Mouse (Mus musculus) limb, embryonic 14.5 days (tissue): ENCODE measurements at regions not wholly inside any gene's neighbourhood (a gene's known extent, or its start where the extent isn't known, plus 50 kb on each side); places are given as distances from the start of the nearest gene placed in this dataset.

ENCODE experiments used
- ATAC-seq: fragments of 200-750 bp; cut with Nextera tagmentation; 2 replicates; pipeline ENCODE4 v1.8.0; 2017; ENCODE audit warnings: low read depth, moderate number of reproducible peaks, moderate TSS enrichment; ENCODE audit not compliant: low FRiP score
- DNase-seq: peaks from one replicate; pipeline ENCODE4 v3.0.0-alpha.2; 2015; ENCODE audit warnings: low spot score
- H3K27ac ChIP-seq: fragments of 300-500 bp; sonication (generic); replicated peaks from 2 replicates; pipeline ENCODE4 v1.5.1; 2014; ENCODE audit warnings: low read depth, mild to moderate bottlenecking, low read length, moderate library complexity, mixed read lengths
- H3K27me3 ChIP-seq: fragments of 300-500 bp; sonication (generic); 2 replicates; pipeline ENCODE4 v1.6.1; 2014; ENCODE audit warnings: low read length, mixed read lengths; ENCODE audit not compliant: control insufficient read depth, insufficient read depth
- H3K36me3 ChIP-seq: fragments of 300-500 bp; sonication (generic); 2 replicates; pipeline ENCODE4 v1.6.1; 2014; ENCODE audit warnings: mild to moderate bottlenecking, low read length, moderate library complexity, mixed read lengths; ENCODE audit not compliant: control insufficient read depth, insufficient read depth
- H3K4me1 ChIP-seq: fragments of 300-500 bp; sonication (generic); 2 replicates; pipeline ENCODE4 v1.6.1; 2014; ENCODE audit warnings: antibody characterized with exemption, low read length, mixed read lengths; ENCODE audit not compliant: control insufficient read depth, insufficient read depth
- H3K4me2 ChIP-seq: fragments of 300-500 bp; sonication (generic); replicated peaks from 2 replicates; pipeline ENCODE4 v1.6.1; 2014; ENCODE audit warnings: low read depth, mild to moderate bottlenecking, low read length, moderate library complexity; ENCODE audit not compliant: severe bottlenecking
- H3K4me3 ChIP-seq: fragments of 300-500 bp; sonication (generic); replicated peaks from 2 replicates; pipeline ENCODE4 v1.5.1; 2014; ENCODE audit warnings: low read length
- H3K9ac ChIP-seq: fragments of 300-500 bp; sonication (generic); 2 replicates; pipeline ENCODE4 v1.6.1; 2014; ENCODE audit warnings: mild to moderate bottlenecking, low read depth, low read length, moderate library complexity; ENCODE audit not compliant: severe bottlenecking
- H3K9me3 ChIP-seq: fragments of 300-500 bp; sonication (generic); 2 replicates; pipeline ENCODE4 v1.6.1; 2016; ENCODE audit warnings: low read length; ENCODE audit not compliant: control insufficient read depth
- POLR2A ChIP-seq: fragments of 200-500 bp; IDR thresholded peaks from 2 replicates; pipeline ENCODE4 v1.8.0; 2012; ENCODE audit warnings: inconsistent platforms, mild to moderate bottlenecking, moderate library complexity, borderline replicate concordance; ENCODE audit not compliant: insufficient read depth, insufficient read length; ENCODE audit errors: extremely low read depth
- WGBS: fragments of 180-500 bp; shearing (Covaris S2); extraction: QIAGEN DNeasy Blood & Tissue Kit; methylation state at CpG from one replicate; pipeline ENCODE4 v1.1.7; 2014; 5-methylcytosine and 5-hydroxymethylcytosine counted together

DNA sequence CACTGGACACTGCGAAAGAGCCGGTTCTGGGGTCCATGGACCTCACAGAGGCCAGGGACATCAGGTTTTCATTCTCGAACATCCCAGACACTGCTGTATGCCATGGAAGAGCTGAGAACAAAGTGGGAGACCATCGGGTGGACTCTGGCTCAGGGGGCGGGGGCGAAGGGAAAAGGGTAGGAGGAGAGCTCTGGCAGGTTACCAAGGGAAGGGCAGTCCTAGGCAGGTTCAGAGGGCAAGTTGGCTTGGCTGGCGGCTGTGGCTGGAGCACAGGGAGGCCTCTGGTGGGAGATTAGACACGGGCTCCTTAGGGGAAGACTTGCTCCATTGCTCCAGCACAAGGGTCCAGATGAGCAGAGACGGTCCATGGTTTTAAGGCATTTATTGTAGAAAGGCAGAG is 164.3 kb upstream of the Mki67 start:
- ATAC-seq, result no peak
- DNase-seq, result no peak
- Histone ChIP-seq H3K27ac (no peak overlapping the region), H3K27me3 (no peaks in the 10 kb centered on the region), H3K9ac (no peak overlapping the region), H3K4me3 (no peak overlapping the region), H3K9me3 (no peaks in the 10 kb centered on the region), H3K4me1 (0 out of 2 replicates have a peak, but pooled peaks cover 2% of the 10 kb centered on the region), H3K4me2 (no peak overlapping the region), H3K36me3 (no peaks in the 10 kb centered on the region)
- 91% methylated on average over 9 of the region's 9 CpGs for WGBS
- no peak for TF ChIP-seq POLR2A

DNA sequence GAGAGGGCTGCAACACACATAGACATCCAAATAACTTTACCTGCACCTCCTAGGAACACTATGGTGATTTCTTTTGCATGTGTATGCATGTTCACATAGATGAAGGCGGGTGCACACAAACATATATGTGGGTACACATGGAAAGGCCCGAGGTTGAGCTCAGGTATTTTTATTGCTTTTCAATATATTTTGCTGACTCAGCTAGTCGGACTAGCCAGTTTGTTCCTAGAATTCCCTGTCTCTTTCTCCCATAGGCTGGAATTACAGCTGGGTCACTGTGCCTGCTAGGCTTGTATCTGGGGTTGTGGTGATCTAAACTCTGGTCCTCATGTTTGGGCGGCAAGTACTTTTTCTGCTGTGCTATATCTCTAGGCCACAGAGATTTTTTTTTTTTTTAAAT is 166.1 kb upstream of the Mki67 start:
- ATAC-seq (no peak), DNase-seq (no peak)
- H3K9me3 ChIP-seq, result no peaks in the 10 kb centered on the region
- no peak overlapping the region for H3K27ac ChIP-seq
- H3K4me2 ChIP-seq, result no peak overlapping the region
- H3K4me1 ChIP-seq, result no peaks in the 10 kb centered on the region
- TF ChIP-seq POLR2A, result no peak
- no peaks in the 10 kb centered on the region for H3K36me3 ChIP-seq
- H3K4me3 ChIP-seq, result no peak overlapping the region
- H3K9ac ChIP-seq, result no peak overlapping the region
- WGBS, result 88% methylated on average over 4 of the region's 4 CpGs
- H3K27me3 ChIP-seq, result no peaks in the 10 kb centered on the region

DNA sequence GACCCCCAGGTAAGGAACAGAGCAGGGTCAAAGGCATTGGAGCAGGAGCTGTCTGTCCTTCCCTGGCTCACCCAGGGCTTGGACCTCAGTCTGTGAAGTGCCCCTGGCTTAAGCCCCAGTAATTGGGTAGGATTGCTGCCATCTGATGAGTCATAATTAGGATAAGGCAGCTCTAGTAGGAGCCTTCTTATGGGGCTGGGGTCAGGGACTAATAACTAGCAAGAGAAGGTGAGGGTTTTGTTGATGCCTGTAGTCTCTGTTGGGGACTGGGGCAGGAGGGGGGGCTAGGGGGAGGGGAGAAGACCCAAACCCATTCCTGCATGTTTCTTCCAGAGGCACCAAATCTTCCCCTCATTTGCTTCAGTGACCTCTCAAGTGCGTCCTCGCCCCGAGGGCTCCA is 172.4 kb upstream of the Mki67 start:
- Histone ChIP-seq H3K4me1 (peaks cover 18% of the 10 kb centered on the region), H3K36me3 (no peaks in the 10 kb centered on the region), H3K9ac (no peak overlapping the region), H3K27me3 (no peaks in the 10 kb centered on the region), H3K9me3 (no peaks in the 10 kb centered on the region), H3K27ac (no peak overlapping the region), H3K4me2 (0 out of 2 replicates have a peak overlapping the region, but pooled peaks have one; percentile 20), H3K4me3 (no peak overlapping the region)
- 15% methylated on average over 3 of the region's 3 CpGs for WGBS
- no peak for ATAC-seq
- no peak for DNase-seq
- no peak for TF ChIP-seq POLR2A

DNA sequence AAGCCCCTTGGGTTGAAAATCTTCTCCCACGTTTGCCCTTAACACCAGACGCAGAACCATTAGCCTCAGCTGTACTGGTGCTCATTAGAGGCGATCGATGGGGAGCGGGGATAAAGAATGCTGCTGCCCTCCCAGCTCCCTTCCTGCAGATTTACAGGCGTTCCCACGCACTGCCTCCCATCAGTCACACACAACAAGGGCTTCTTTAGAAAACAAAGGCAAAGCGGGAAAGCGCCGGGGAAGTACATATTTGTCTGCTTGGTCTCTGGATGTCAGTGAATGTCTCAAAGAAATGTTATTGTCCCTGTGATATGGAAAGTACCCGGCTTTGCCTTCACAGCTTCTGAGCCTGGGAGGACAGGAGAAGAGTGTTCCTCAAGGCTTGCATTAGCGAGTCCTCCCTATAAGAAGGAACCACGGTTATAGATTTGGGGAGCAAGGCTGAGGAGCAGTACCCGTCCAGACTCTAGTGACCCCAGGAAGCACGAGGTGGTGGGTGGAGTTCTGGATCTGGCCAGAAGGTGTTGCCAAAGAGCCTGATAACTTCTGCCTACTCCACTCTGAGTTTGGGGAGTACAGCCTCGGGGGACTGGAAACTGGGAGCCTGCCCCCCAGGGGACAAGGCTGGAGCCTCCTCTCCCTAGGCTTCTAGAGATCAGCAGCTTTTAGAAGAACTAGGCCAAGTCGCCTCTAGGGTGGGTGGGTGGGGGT is 173.0 kb upstream of the Mki67 start:
- Histone ChIP-seq H3K36me3 (no peaks in the 10 kb centered on the region), H3K9me3 (no peaks in the 10 kb centered on the region), H3K27me3 (no peaks in the 10 kb centered on the region), H3K4me1 (peaks cover 18% of the 10 kb centered on the region), H3K4me2 (peak overlapping the region; percentile 20; the same call in 1 of the 2 replicates), H3K4me3 (no peak overlapping the region), H3K9ac (no peak overlapping the region; the same call in 1 of the 2 replicates), H3K27ac (no peak overlapping the region)
- ATAC-seq, result peak; percentile 34; the same call in 1 of the 2 replicates
- whole genome bisulfite sequencing, result 8% methylated on average over 17 of the region's 17 CpGs
- no peak for TF ChIP-seq POLR2A
- peak; percentile 18 for DNase-seq

DNA sequence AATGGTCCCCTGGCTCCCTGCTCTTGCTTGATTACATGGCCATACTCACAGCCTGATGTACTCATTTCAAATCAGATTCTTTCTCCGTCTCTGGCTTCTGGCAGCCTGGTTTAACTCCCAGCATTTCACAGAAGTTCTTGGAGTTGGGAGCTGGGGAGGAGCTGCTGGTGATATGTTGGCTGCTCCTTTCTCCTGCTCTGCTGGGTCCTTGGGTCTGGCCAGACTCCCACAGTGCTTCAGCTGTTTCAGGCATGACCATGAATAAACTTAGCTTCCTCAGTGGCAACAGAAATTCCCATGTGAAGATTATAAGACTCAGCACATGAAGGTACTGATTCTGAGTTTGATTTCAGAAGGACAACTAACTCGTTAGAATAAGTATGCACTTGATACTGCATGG is 182.7 kb upstream of the Mki67 start:
- Histone ChIP-seq H3K27me3 (no peaks in the 10 kb centered on the region), H3K4me2 (no peak overlapping the region), H3K9ac (no peak overlapping the region), H3K4me1 (peaks cover 22% of the 10 kb centered on the region), H3K9me3 (no peaks in the 10 kb centered on the region), H3K36me3 (no peaks in the 10 kb centered on the region), H3K27ac (no peak overlapping the region), H3K4me3 (no peak overlapping the region)
- DNase-seq (no peak), ATAC-seq (no peak)
- no peak for TF ChIP-seq POLR2A
- WGBS, result 73% methylated on average over 2 of the region's 2 CpGs
